Mouse (Mus musculus) thymus, postnatal 36 days (tissue): ENCODE measurements around the gene Atg5.
"Not testable (repeated sequence)": the region's sequence is repeated elsewhere in the genome, so short reads cannot be mapped to it uniquely, and the experiment has no call there.

Experiments
- DNase-seq, 2 experiments: peaks; one replicate each; pipeline ENCODE4 v3.0.0; 2022; ENCODE audit warnings: mixed read lengths in 2 of 2

Atg5 gene

GRCm38 (mm10) chr10:44316280-44317270 lies 48.4 kb downstream of the Atg5 start:
- no peak for DNase-seq

- DNase-seq = no peak
Measured at GRCm38 (mm10) chr10:44322166-44322565, 54.0 kb downstream of the Atg5 start.

- DNase-seq = no peak
Measured at GRCm38 (mm10) chr10:44323070-44323775, 55.1 kb downstream of the Atg5 start.

GRCm38 (mm10) chr10:44323836-44324235 lies 55.7 kb downstream of the Atg5 start:
- DNase-seq = no peak

- no peak for DNase-seq
Measured at GRCm38 (mm10) chr10:44325551-44326500, 57.7 kb downstream of the Atg5 start.

GRCm38 (mm10) chr10:44327057-44327456 lies 58.9 kb downstream of the Atg5 start:
- no peak for DNase-seq

- DNase-seq = peak; percentile 26 to 49
Measured at GRCm38 (mm10) chr10:44328347-44328746, 60.2 kb downstream of the Atg5 start.

GRCm38 (mm10) chr10:44330717-44331116 lies 62.6 kb downstream of the Atg5 start:
- no peak for DNase-seq

- DNase-seq = no peak
Measured at GRCm38 (mm10) chr10:44331469-44331868, 63.3 kb downstream of the Atg5 start.

GRCm38 (mm10) chr10:44332656-44333055 lies 64.5 kb downstream of the Atg5 start:
- DNase-seq = not testable (repeated sequence)

- DNase-seq = not testable (repeated sequence)
Measured at GRCm38 (mm10) chr10:44336641-44337382, 68.7 kb downstream of the Atg5 start.

GRCm38 (mm10) chr10:44338571-44338970 lies 70.4 kb downstream of the Atg5 start:
- DNase-seq = no peak

GRCm38 (mm10) chr10:44339326-44339725 lies 71.2 kb downstream of the Atg5 start:
- no peak for DNase-seq

- DNase-seq = no peak
Measured at GRCm38 (mm10) chr10:44340928-44341327, 72.8 kb downstream of the Atg5 start.

- no peak for DNase-seq
Measured at GRCm38 (mm10) chr10:44341826-44342521, 73.8 kb downstream of the Atg5 start.

GRCm38 (mm10) chr10:44343351-44343750 lies 75.2 kb downstream of the Atg5 start:
- no peak for DNase-seq

GRCm38 (mm10) chr10:44347549-44348172 lies 79.5 kb downstream of the Atg5 start:
- no peak for DNase-seq

- no peak for DNase-seq
Measured at GRCm38 (mm10) chr10:44348474-44349415, 80.6 kb downstream of the Atg5 start.

GRCm38 (mm10) chr10:44353467-44353866 lies 85.3 kb downstream of the Atg5 start:
- no peak for DNase-seq
